Mouse (Mus musculus): ENCODE data around the gene Prkg1. TPM values are rescaled to one million over a fixed set of nuclear protein-coding genes. Genes with fewer than 3 reads are reported as not detected.

Prkg1 gene
- total RNA-seq, 2 experiments from 2014 or later, result 16.1 to 19.0 TPM

GRCm38 (mm10) chr19:31750976-31751676 lies 13.7 kb downstream of the Prkg1 start:
- no peak for DNase-seq (ENCODE audit: low spot score in 2 of 2)
- intact Hi-C loops (cut with DNase I), result loop anchor here (5.0 to 10.0 kb wide), 2 partner anchors 1099 to 1506 kb away; no protein-coding TSS in a partner anchor

GRCm38 (mm10) chr19:31746635-31747034 lies 18.2 kb downstream of the Prkg1 start:
- intact Hi-C loops (cut with DNase I), result loop anchor here (5.0 kb wide), 2 partner anchors 904 to 1084 kb away; no protein-coding TSS in a partner anchor
- DNase-seq (ENCODE audit: low spot score in 2 of 2), result peak in 1 of 2 experiments; percentile 24

GRCm38 (mm10) chr19:31743241-31744045 lies 21.4 kb downstream of the Prkg1 start:
- intact Hi-C loops (cut with DNase I), result no loop called here
- DNase-seq (ENCODE audit: low spot score in 2 of 2), result no peak

GRCm38 (mm10) chr19:31714900-31715299 lies 49.9 kb downstream of the Prkg1 start:
- intact Hi-C loops (cut with DNase I), result no loop called here
- DNase-seq (ENCODE audit: low spot score in 2 of 2), result no peak

GRCm38 (mm10) chr19:31714418-31714817 lies 50.4 kb downstream of the Prkg1 start:
- intact Hi-C loops (cut with DNase I), result no loop called here
- DNase-seq (ENCODE audit: low spot score in 2 of 2), result no peak

GRCm38 (mm10) chr19:31713321-31713720 lies 51.5 kb downstream of the Prkg1 start:
- DNase-seq (ENCODE audit: low spot score in 2 of 2), result no peak
- intact Hi-C loops (cut with DNase I), result no loop called here

GRCm38 (mm10) chr19:31710336-31710735 lies 54.5 kb downstream of the Prkg1 start:
- no peak for DNase-seq (ENCODE audit: low spot score in 2 of 2)

GRCm38 (mm10) chr19:31703991-31704390 lies 60.8 kb downstream of the Prkg1 start:
- intact Hi-C loops (cut with DNase I), result no loop called here

More at GRCm38 (mm10) chr19:31710336-31710735, 54.5 kb downstream of the Prkg1 start:
- intact Hi-C loops (cut with DNase I), result no loop called here

GRCm38 (mm10) chr19:31698916-31699315 lies 65.9 kb downstream of the Prkg1 start:
- DNase-seq (ENCODE audit: low spot score in 2 of 2), result no peak
- intact Hi-C loops (cut with DNase I), result no loop called here

More at GRCm38 (mm10) chr19:31703991-31704390, 60.8 kb downstream of the Prkg1 start:
- DNase-seq (ENCODE audit: low spot score in 2 of 2), result no peak

GRCm38 (mm10) chr19:31680821-31681220 lies 84.0 kb downstream of the Prkg1 start:
- intact Hi-C loops (cut with DNase I), result loop anchor here (2.0 to 5.0 kb wide), 3 partner anchors 338 to 1019 kb away; no protein-coding TSS in a partner anchor
- peak in 1 of 2 experiments; percentile 27 for DNase-seq (ENCODE audit: low spot score in 2 of 2)

- intact Hi-C loops (cut with DNase I), result loop anchor here (10.0 kb wide), 1 partner anchor 594 kb away; the partner anchor contains the start of gene Cstf2t
Measured at GRCm38 (mm10) chr19:31678324-31678723, 86.5 kb downstream of the Prkg1 start.

GRCm38 (mm10) chr19:31671726-31672125 lies 93.1 kb downstream of the Prkg1 start:
- intact Hi-C loops (cut with DNase I), result loop anchor here (10.0 kb wide), 1 partner anchor 587 kb away; the partner anchor contains the start of gene Cstf2t
- DNase-seq (ENCODE audit: low spot score in 2 of 2), result peak in 1 of 2 experiments; percentile 64

More at GRCm38 (mm10) chr19:31678324-31678723, 86.5 kb downstream of the Prkg1 start:
- peak in 1 of 2 experiments; percentile 39 for DNase-seq (ENCODE audit: low spot score in 2 of 2)

- intact Hi-C loops (cut with DNase I), result no loop called here
Measured at GRCm38 (mm10) chr19:31665007-31665406, 99.8 kb downstream of the Prkg1 start.

GRCm38 (mm10) chr19:31664159-31664991 lies 100.5 kb downstream of the Prkg1 start:
- peak; percentile 73 to 82 for DNase-seq (ENCODE audit: low spot score in 2 of 2)
- intact Hi-C loops (cut with DNase I), result loop anchor here (5.0 kb wide), 2 partner anchors 147 to 317 kb away; no protein-coding TSS in a partner anchor

More at GRCm38 (mm10) chr19:31665007-31665406, 99.8 kb downstream of the Prkg1 start:
- peak in 1 of 2 experiments; percentile 42 for DNase-seq (ENCODE audit: low spot score in 2 of 2)

GRCm38 (mm10) chr19:31663437-31664158 lies 101.2 kb downstream of the Prkg1 start:
- intact Hi-C loops (cut with DNase I), result loop anchor here (5.0 kb wide), 2 partner anchors 146 to 316 kb away; no protein-coding TSS in a partner anchor
- DNase-seq (ENCODE audit: low spot score in 2 of 2), result peak; percentile 50 to 62

GRCm38 (mm10) chr19:31662802-31663201 lies 102.0 kb downstream of the Prkg1 start:
- DNase-seq (ENCODE audit: low spot score in 2 of 2), result peak; percentile 31 to 46
- intact Hi-C loops (cut with DNase I), result loop anchor here (5.0 kb wide), 2 partner anchors 146 to 316 kb away; no protein-coding TSS in a partner anchor

- DNase-seq (ENCODE audit: low spot score in 2 of 2), result no peak
- intact Hi-C loops (cut with DNase I), result no loop called here
Measured at GRCm38 (mm10) chr19:31658751-31659397, 106.0 kb downstream of the Prkg1 start.

GRCm38 (mm10) chr19:31656256-31656655 lies 108.6 kb downstream of the Prkg1 start:
- intact Hi-C loops (cut with DNase I), result no loop called here
- no peak for DNase-seq (ENCODE audit: low spot score in 2 of 2)
